Mouse (Mus musculus): ENCODE measurements around the gene Ddx39. TPM values are rescaled to one million over a fixed set of nuclear protein-coding genes. Genes with fewer than 3 reads are reported as not detected.

Ddx39 gene
- total and polyA plus RNA-seq, 3 experiments = 272 to 304 (median 279) TPM

GRCm38 (mm10) chr8:83747661-83748346 is 32.8 kb downstream of the Ddx39 start:
- Histone ChIP-seq H3K9ac (ENCODE audit: control insufficient read depth, low read depth, low read length, poor library complexity, severe bottlenecking) (peak overlapping the region; percentile 47), H3K79me2 (ENCODE audit: control insufficient read depth, insufficient read depth, low read length, poor library complexity) (no peaks in the 10 kb centered on the region), H3K9me3 (replicated peaks; ENCODE audit: insufficient read depth, low read length) (no peaks in the 10 kb centered on the region), H3K4me3 (ENCODE audit: control insufficient read depth in 1 of 2, insufficient read depth in 1 of 2, low read depth in 2 of 2, low read length in 2 of 2) (peak overlapping the region; percentile 34 to 61), H3K36me3 (ENCODE audit: control insufficient read depth in 1 of 2, insufficient read depth in 2 of 2, low read length in 2 of 2) (peaks cover 0 to 3% of the 10 kb centered on the region in 2 experiments; a peak in 2 of 4 replicates), H3K27ac (ENCODE audit: control insufficient read depth, low read depth, low read length) (no peak overlapping the region), H3K4me1 (ENCODE audit: control insufficient read depth in 1 of 2, insufficient read depth in 2 of 2, low read length in 2 of 2) (peaks cover 5 to 11% of the 10 kb centered on the region in 2 experiments), H3K27me3 (ENCODE audit: control insufficient read depth in 1 of 2, insufficient read depth in 2 of 2, low read length in 2 of 2) (peaks cover 0 to 2% of the 10 kb centered on the region in 2 experiments; a peak in 2 of 4 replicates)
- DNase-seq (ENCODE audit: low read depth, low spot score) = peak; percentile 63
- TF ChIP-seq MXI1 (IDR thresholded peaks at IDR 0.05; ENCODE audit: low read depth, low read length) (peak; percentile 40), ETS1 (IDR thresholded peaks at IDR 0.05; ENCODE audit: low read depth, low read length) (no peak)

GRCm38 (mm10) chr8:83748708-83749107 is 33.7 kb downstream of the Ddx39 start:
- peak overlapping the region; percentile 6; the same call in 1 of the 2 replicates for H3K9ac ChIP-seq (ENCODE audit: control insufficient read depth, low read depth, low read length, poor library complexity, severe bottlenecking)
- H3K36me3 ChIP-seq (ENCODE audit: control insufficient read depth in 1 of 2, insufficient read depth in 2 of 2, low read length in 2 of 2) = peaks cover 0 to 3% of the 10 kb centered on the region in 2 experiments; a peak in 2 of 4 replicates
- peaks cover 0 to 2% of the 10 kb centered on the region in 2 experiments; a peak in 2 of 4 replicates for H3K27me3 ChIP-seq (ENCODE audit: control insufficient read depth in 1 of 2, insufficient read depth in 2 of 2, low read length in 2 of 2)
- no peak overlapping the region for H3K27ac ChIP-seq (ENCODE audit: control insufficient read depth, low read depth, low read length)
- peak; percentile 87 for DNase-seq (ENCODE audit: low read depth, low spot score)
- no peaks in the 10 kb centered on the region for H3K9me3 ChIP-seq (replicated peaks; ENCODE audit: insufficient read depth, low read length)
- peak overlapping the region in 1 of 2 experiments; percentile 40; a peak in 1 of 4 replicates for H3K4me3 ChIP-seq (ENCODE audit: control insufficient read depth in 1 of 2, insufficient read depth in 1 of 2, low read depth in 2 of 2, low read length in 2 of 2)
- peaks cover 4 to 8% of the 10 kb centered on the region in 2 experiments for H3K4me1 ChIP-seq (ENCODE audit: control insufficient read depth in 1 of 2, insufficient read depth in 2 of 2, low read length in 2 of 2)
- no peaks in the 10 kb centered on the region for H3K79me2 ChIP-seq (ENCODE audit: control insufficient read depth, insufficient read depth, low read length, poor library complexity)
- no peak for TF ChIP-seq MYC (IDR thresholded peaks at IDR 0.05; ENCODE audit: low read depth, low read length)
- no peak for TF ChIP-seq ZMIZ1 (IDR thresholded peaks at IDR 0.05; ENCODE audit: low read depth, low read length)
- peak; percentile 61 for TF ChIP-seq MXI1 (IDR thresholded peaks at IDR 0.05; ENCODE audit: low read depth, low read length)
- no peak; the same call in 1 of the 2 replicates for TF ChIP-seq KAT2A (conservative IDR thresholded peaks at IDR 0.05; ENCODE audit: low read depth, low read length)
- 0 out of 2 replicates have a peak, but pooled peaks have one; percentile 66 for TF ChIP-seq UBTF (IDR thresholded peaks at IDR 0.05; ENCODE audit: borderline replicate concordance, insufficient read depth, low read depth, low read length)
- peak; percentile 36 to 55; a peak in 2 of 4 replicates for TF ChIP-seq EP300 (IDR thresholded peaks at IDR 0.05; ENCODE audit: low read depth in 1 of 2, low read length in 2 of 2)
- no peak for TF ChIP-seq GATA1 (IDR thresholded peaks at IDR 0.05; ENCODE audit: low read depth, low read length)
- TF ChIP-seq RAD21 (IDR thresholded peaks at IDR 0.05; ENCODE audit: low read depth, low read length) = no peak
- no peak for TF ChIP-seq JUND (IDR thresholded peaks at IDR 0.05; ENCODE audit: low read depth, low read length)
- TF ChIP-seq USF2 (IDR thresholded peaks at IDR 0.05; ENCODE audit: borderline replicate concordance in 1 of 2, insufficient read depth in 1 of 2, low read depth in 1 of 2, low read length in 2 of 2) = no peak
- TF ChIP-seq SIN3A (IDR thresholded peaks at IDR 0.05; ENCODE audit: low read length) = peak; percentile 89
- 0 out of 2 replicates have a peak, but pooled peaks have one; percentile 32 for TF ChIP-seq HCFC1 (IDR thresholded peaks at IDR 0.05; ENCODE audit: low read depth, low read length)
- TF ChIP-seq RCOR1 (IDR thresholded peaks at IDR 0.05; ENCODE audit: low read depth, low read length) = peak; percentile 56
- peak; percentile 79; the same call in 1 of the 2 replicates for TF ChIP-seq MEF2A (IDR thresholded peaks at IDR 0.05; ENCODE audit: extremely low read depth, insufficient replicate concordance, low read depth, low read length, poor library complexity, severe bottlenecking)
- TF ChIP-seq TAL1 (IDR thresholded peaks at IDR 0.05; ENCODE audit: low read length) = no peak
- TF ChIP-seq BHLHE40 (IDR thresholded peaks at IDR 0.05; ENCODE audit: borderline replicate concordance, low read depth, low read length) = peak; percentile 56
- no peak for TF ChIP-seq GABPA (IDR thresholded peaks at IDR 0.05; ENCODE audit: low read depth, low read length)
- TF ChIP-seq ZNF384 (IDR thresholded peaks at IDR 0.05; ENCODE audit: low read depth, low read length) = no peak
- TF ChIP-seq CTCF (IDR thresholded peaks at IDR 0.05 in 2 of 3, conservative IDR thresholded peaks at IDR 0.05 in 1 of 3; ENCODE audit: control insufficient read depth in 1 of 3, insufficient read depth in 1 of 3, low read depth in 2 of 3, low read length in 3 of 3, poor library complexity in 1 of 3, severe bottlenecking in 1 of 3) = no peak
- TF ChIP-seq POLR2AphosphoS2 (IDR thresholded peaks at IDR 0.05; ENCODE audit: low read length) = no peak
- 0 out of 2 replicates have a peak, but pooled peaks have one; percentile 12 for TF ChIP-seq SMC3 (IDR thresholded peaks at IDR 0.05; ENCODE audit: low read depth, low read length)
- TF ChIP-seq MYB (IDR thresholded peaks at IDR 0.05; ENCODE audit: low read depth, low read length) = no peak
- TF ChIP-seq NELFE (IDR thresholded peaks at IDR 0.05; ENCODE audit: low read depth, low read length) = no peak
- no peak for TF ChIP-seq ZKSCAN1 (IDR thresholded peaks at IDR 0.05; ENCODE audit: low read depth, low read length)
- no peak for TF ChIP-seq MAX (IDR thresholded peaks at IDR 0.05; ENCODE audit: low read length)
- peak; percentile 65 for TF ChIP-seq CHD2 (IDR thresholded peaks at IDR 0.05; ENCODE audit: low read length)
- peak; percentile 30; the same call in 1 of the 2 replicates for TF ChIP-seq ZC3H11A (IDR thresholded peaks at IDR 0.05; ENCODE audit: low read depth, low read length)
- TF ChIP-seq TBP (IDR thresholded peaks at IDR 0.05; ENCODE audit: low read depth, low read length) = peak; percentile 63; the same call in 1 of the 2 replicates
- no peak for TF ChIP-seq CHD1 (IDR thresholded peaks at IDR 0.05; ENCODE audit: low read depth, low read length)
